Mouse (Mus musculus) heart, embryonic 11.5 days (tissue): ENCODE results near the gene Atn1. TPM values are rescaled to one million over a fixed set of nuclear protein-coding genes. Genes with fewer than 3 reads are reported as not detected.

Source experiments
- ATAC-seq: fragments of 200-750 bp; cut with Nextera tagmentation; replicated peaks from 2 replicates; pipeline ENCODE4 v1.8.0; 2017; ENCODE audit warnings: moderate library complexity; ENCODE audit not compliant: insufficient number of reproducible peaks, low FRiP score, low TSS enrichment
- H3K27ac ChIP-seq: fragments of 300-500 bp; sonication (generic); 2 replicates; pipeline ENCODE4 v1.5.1; 2014; ENCODE audit warnings: mild to moderate bottlenecking, low read depth, low read length
- H3K27me3 ChIP-seq: fragments of 300-500 bp; sonication (generic); 2 replicates; pipeline ENCODE4 v1.6.1; 2014; ENCODE audit warnings: mild to moderate bottlenecking, low read length, mixed read lengths; ENCODE audit not compliant: control insufficient read depth, insufficient read depth
- H3K36me3 ChIP-seq: fragments of 300-500 bp; sonication (generic); 2 replicates; pipeline ENCODE4 v1.6.1; 2014; ENCODE audit warnings: mild to moderate bottlenecking, low read length, moderate library complexity, mixed read lengths; ENCODE audit not compliant: control insufficient read depth, insufficient read depth
- H3K4me1 ChIP-seq: fragments of 300-500 bp; sonication (generic); 2 replicates; pipeline ENCODE4 v1.6.1; 2014; ENCODE audit warnings: low read length; ENCODE audit not compliant: control insufficient read depth, insufficient read depth
- H3K4me2 ChIP-seq: fragments of 300-500 bp; sonication (generic); 2 replicates; pipeline ENCODE4 v1.6.1; 2014; ENCODE audit warnings: mild to moderate bottlenecking, moderate library complexity
- H3K4me3 ChIP-seq: fragments of 300-500 bp; sonication (generic); 2 replicates; pipeline ENCODE4 v1.5.1; 2014; ENCODE audit warnings: low read depth, low read length
- H3K9ac ChIP-seq: fragments of 300-500 bp; sonication (generic); 2 replicates; pipeline ENCODE4 v1.6.1; 2014; ENCODE audit warnings: mild to moderate bottlenecking, low read depth, low read length, moderate library complexity
- H3K9me3 ChIP-seq: fragments of 300-500 bp; sonication (generic); replicated peaks from 2 replicates; pipeline ENCODE4 v1.6.1; 2016; ENCODE audit warnings: low read length; ENCODE audit not compliant: control insufficient read depth
- WGBS: fragments of 180-500 bp; shearing (Covaris S2); extraction: QIAGEN DNeasy Blood & Tissue Kit; methylation state at CpG from one replicate; pipeline ENCODE4 v1.1.7; 2014; ENCODE audit not compliant: insufficient replicate concordance; 5-methylcytosine and 5-hydroxymethylcytosine counted together
- polyA plus RNA-seq: library from polyadenylated mRNA; unstranded; fragments of >200 nt; fragmentation: Nextera tagmentation; extraction: Ambion mirVana; gene quantifications from 2 replicates; pipeline ENCODE4 v1.2.1, GENCODE M21; 2014

Gene Atn1
- polyA plus RNA-seq, 1 experiment from 2014 or later: 9.5 TPM

- no peak overlapping the region for H3K9ac ChIP-seq
- no peaks in the 10 kb centered on the region for H3K4me1 ChIP-seq
- no peak overlapping the region for H3K27ac ChIP-seq
- H3K27me3 ChIP-seq: no peaks in the 10 kb centered on the region
- no peak for ATAC-seq
- H3K4me3 ChIP-seq: no peak overlapping the region
- H3K36me3 ChIP-seq: no peaks in the 10 kb centered on the region
- H3K4me2 ChIP-seq: no peak overlapping the region
- no peaks in the 10 kb centered on the region for H3K9me3 ChIP-seq
- WGBS: 91% methylated on average over 3 of the region's 3 CpGs
Measured at GRCm38 (mm10) chr6:124791911-124792310, 35.6 kb upstream of the Atn1 start.

- Histone ChIP-seq H3K4me2 (no peak overlapping the region), H3K27me3 (no peaks in the 10 kb centered on the region), H3K4me1 (no peaks in the 10 kb centered on the region), H3K27ac (no peak overlapping the region), H3K4me3 (no peak overlapping the region), H3K9ac (no peak overlapping the region), H3K36me3 (no peaks in the 10 kb centered on the region), H3K9me3 (no peaks in the 10 kb centered on the region)
- WGBS: 60% methylated on average over 4 of the region's 4 CpGs
- ATAC-seq: no peak
Measured at GRCm38 (mm10) chr6:124790121-124790520, 33.8 kb upstream of the Atn1 start.

GRCm38 (mm10) chr6:124789519-124789918, 33.2 kb upstream of the Atn1 start:
- Histone ChIP-seq H3K9me3 (no peaks in the 10 kb centered on the region), H3K4me1 (no peaks in the 10 kb centered on the region), H3K9ac (no peak overlapping the region), H3K4me2 (no peak overlapping the region), H3K27me3 (no peaks in the 10 kb centered on the region), H3K36me3 (no peaks in the 10 kb centered on the region), H3K27ac (no peak overlapping the region), H3K4me3 (no peak overlapping the region)
- WGBS: 81% methylated on average over 4 of the region's 4 CpGs
- ATAC-seq: no peak

- 69% methylated on average over 10 of the region's 10 CpGs for WGBS
- Histone ChIP-seq H3K4me1 (no peaks in the 10 kb centered on the region; the same call in 1 of the 2 replicates), H3K4me2 (no peak overlapping the region), H3K4me3 (no peak overlapping the region), H3K9ac (no peak overlapping the region), H3K27me3 (no peaks in the 10 kb centered on the region), H3K27ac (no peak overlapping the region), H3K36me3 (no peaks in the 10 kb centered on the region), H3K9me3 (no peaks in the 10 kb centered on the region)
- ATAC-seq: no peak
Measured at GRCm38 (mm10) chr6:124787722-124788121, 31.4 kb upstream of the Atn1 start.

- Histone ChIP-seq H3K4me3 (no peak overlapping the region), H3K27ac (no peak overlapping the region), H3K27me3 (no peaks in the 10 kb centered on the region), H3K9ac (no peak overlapping the region), H3K4me2 (no peak overlapping the region), H3K36me3 (no peaks in the 10 kb centered on the region), H3K9me3 (no peaks in the 10 kb centered on the region), H3K4me1 (peaks cover 3% of the 10 kb centered on the region; the same call in 1 of the 2 replicates)
- no peak for ATAC-seq
- WGBS: 52% methylated on average over 8 of the region's 8 CpGs
Measured at GRCm38 (mm10) chr6:124786756-124787420, 30.6 kb upstream of the Atn1 start.

- WGBS: 16% methylated on average over 6 of the region's 6 CpGs
- Histone ChIP-seq H3K4me3 (peak overlapping the region; percentile 27), H3K27me3 (peaks cover 23% of the 10 kb centered on the region), H3K9me3 (no peaks in the 10 kb centered on the region), H3K36me3 (no peaks in the 10 kb centered on the region), H3K4me2 (peak overlapping the region; percentile 47), H3K4me1 (peaks cover 5% of the 10 kb centered on the region; the same call in 1 of the 2 replicates), H3K27ac (no peak overlapping the region), H3K9ac (no peak overlapping the region)
- ATAC-seq: no peak
Measured at GRCm38 (mm10) chr6:124782436-124782835, 26.1 kb upstream of the Atn1 start.

- no peak for ATAC-seq
- Histone ChIP-seq H3K4me2 (no peak overlapping the region), H3K9ac (no peak overlapping the region), H3K4me3 (no peak overlapping the region), H3K4me1 (peaks cover 5% of the 10 kb centered on the region; the same call in 1 of the 2 replicates), H3K9me3 (no peaks in the 10 kb centered on the region), H3K27me3 (peaks cover 23% of the 10 kb centered on the region), H3K27ac (no peak overlapping the region), H3K36me3 (no peaks in the 10 kb centered on the region)
- WGBS: 83% methylated on average over 7 of the region's 7 CpGs
Measured at GRCm38 (mm10) chr6:124780917-124781316, 24.6 kb upstream of the Atn1 start.

GRCm38 (mm10) chr6:124779984-124780416, 23.7 kb upstream of the Atn1 start:
- WGBS: 7% methylated on average over 10 of the region's 10 CpGs
- Histone ChIP-seq H3K27me3 (peaks cover 23% of the 10 kb centered on the region), H3K4me2 (peak overlapping the region; percentile 73), H3K36me3 (no peaks in the 10 kb centered on the region), H3K4me1 (peaks cover 5% of the 10 kb centered on the region; the same call in 1 of the 2 replicates), H3K27ac (no peak overlapping the region), H3K4me3 (peak overlapping the region; percentile 43), H3K9ac (no peak overlapping the region; the same call in 1 of the 2 replicates), H3K9me3 (no peaks in the 10 kb centered on the region)
- no peak for ATAC-seq
